Mouse (Mus musculus): Measurements from ENCODE around the gene Ism1. TPM values are rescaled to one million over a fixed set of nuclear protein-coding genes. Genes with fewer than 3 reads are reported as not detected.

Gene Ism1
- under 1 TPM in 1 of 2 experiments, not detected in 1; 0.11 TPM for total RNA-seq (2023)

DNA sequence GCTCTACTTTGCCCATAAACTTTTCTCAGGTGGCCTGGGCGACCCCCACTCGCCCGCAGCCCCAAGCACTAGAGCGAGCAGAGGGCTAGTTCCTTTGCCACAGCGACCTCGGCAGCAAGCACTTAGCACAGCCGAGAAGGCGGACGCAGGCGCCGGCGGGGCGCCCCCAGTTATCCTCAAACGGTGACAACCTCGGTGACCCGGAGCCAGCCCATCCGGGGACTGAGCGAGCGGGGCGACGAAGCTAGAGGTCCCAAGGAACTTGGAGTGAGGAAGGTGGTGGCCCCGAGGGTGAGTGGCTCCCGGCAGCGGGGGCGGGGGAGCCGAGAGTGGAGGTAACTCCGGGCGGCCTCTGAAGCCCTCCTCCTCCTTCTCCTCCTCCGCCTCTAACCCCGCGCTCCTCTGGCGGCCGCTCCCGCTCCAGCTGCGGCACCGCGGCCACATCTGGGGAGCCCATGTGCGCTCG, at the start of gene Ism1:
Gene Ism1 (plus strand): TSS at position 370 of the 466 bp plus-strand sequence.

Other genes starting within 250 kb of the Ism1 start
- gene Sptlc3, start 184.3 kb upstream of the Ism1 start, total RNA-seq (2023): not detected